Mouse (Mus musculus) megakaryocyte-erythroid progenitor cell, adult 5-6 weeks (primary cell): ENCODE results near the gene Mpp3. TPM values are rescaled to one million over a fixed set of nuclear protein-coding genes. Genes with fewer than 3 reads are reported as not detected.
A peak's percentile ranks its signal among the peaks of the same experiment; 100 is the strongest.

Experiments
- ATAC-seq: replicated peaks from 2 replicates; pipeline ENCODE4 v1.8.0; 2016; ENCODE audit warnings: mild to moderate bottlenecking, inconsistent platforms; ENCODE audit not compliant: severe bottlenecking, poor library complexity, low FRiP score, low TSS enrichment
- total RNA-seq, 2 experiments: library from RNA; stranded (forward) in 1 of 2; stranded (reverse) in 1 of 2; fragments of 200-1000, 215-1000 nt in 1 of 2; fragments of >200 nt in 1 of 2; fragmentation: Nextera tagmentation in 1 of 2; gene quantifications; 2 replicates each; pipeline ENCODE4 v1.2.3; 2014 to 2017

Gene Mpp3
- total RNA-seq, 2 experiments from 2014 or later: not detected

GRCm38 (mm10) chr11:101963473-101964291 is 64.6 kb downstream of the Mpp3 start:
- ATAC-seq: no peak

GRCm38 (mm10) chr11:101963043-101963442 is 65.2 kb downstream of the Mpp3 start:
- ATAC-seq: no peak

GRCm38 (mm10) chr11:101957476-101957875 is 70.8 kb downstream of the Mpp3 start:
- no peak for ATAC-seq

GRCm38 (mm10) chr11:101953441-101953840 is 74.8 kb downstream of the Mpp3 start:
- no peak for ATAC-seq

GRCm38 (mm10) chr11:101952541-101953341 is 75.5 kb downstream of the Mpp3 start:
- peak; percentile 45; the same call in 1 of the 2 replicates for ATAC-seq

GRCm38 (mm10) chr11:101950021-101950420 is 78.2 kb downstream of the Mpp3 start:
- ATAC-seq: no peak

Other genes starting within 250 kb of the Mpp3 start
- gene Etv4, start 243.1 kb downstream of the Mpp3 start, total RNA-seq (2014; fragmentation: Nextera tagmentation): not detected in 2 replicates
- gene Etv4, start 243.1 kb downstream of the Mpp3 start, total RNA-seq (2017): not detected in 2 replicates
- gene Meox1, start 134.1 kb downstream of the Mpp3 start, total RNA-seq (2014; fragmentation: Nextera tagmentation): not detected in 2 replicates
- not detected in 2 replicates for gene Meox1, start 134.1 kb downstream of the Mpp3 start, total RNA-seq (2017)
- not detected in 2 replicates for gene Sost, start 61.4 kb downstream of the Mpp3 start, total RNA-seq (2014; fragmentation: Nextera tagmentation)
- gene Sost, start 61.4 kb downstream of the Mpp3 start, total RNA-seq (2017): not detected in 2 replicates
- not detected in 2 replicates for gene Cfap97d1, start 44.2 kb downstream of the Mpp3 start, total RNA-seq (2014; fragmentation: Nextera tagmentation)
- not detected in 2 replicates for gene Cfap97d1, start 44.2 kb downstream of the Mpp3 start, total RNA-seq (2017)
- 0.28 and 0.96 TPM in 2 replicates for gene Dusp3, start 41.4 kb downstream of the Mpp3 start, total RNA-seq (2014; fragmentation: Nextera tagmentation)
- gene Dusp3, start 41.4 kb downstream of the Mpp3 start, total RNA-seq (2017): 0.70 and 1.3 TPM in 2 replicates
- not detected in 2 replicates for gene Cd300lg, start 13.0 kb upstream of the Mpp3 start, total RNA-seq (2014; fragmentation: Nextera tagmentation)
- 1.8 TPM in 1 of 2 replicates, not detected in the other for gene Cd300lg, start 13.0 kb upstream of the Mpp3 start, total RNA-seq (2017)
- 3.2 and 3.7 TPM in 2 replicates for gene Mpp2, start 60.1 kb upstream of the Mpp3 start, total RNA-seq (2014; fragmentation: Nextera tagmentation)
- 3.1 and 4.2 TPM in 2 replicates for gene Mpp2, start 60.1 kb upstream of the Mpp3 start, total RNA-seq (2017)
- not detected in 2 replicates for gene Ppy, start 72.9 kb upstream of the Mpp3 start, total RNA-seq (2014; fragmentation: Nextera tagmentation)
- not detected in 2 replicates for gene Ppy, start 72.9 kb upstream of the Mpp3 start, total RNA-seq (2017)
- not detected in 2 replicates for gene Pyy, start 79.4 kb upstream of the Mpp3 start, total RNA-seq (2014; fragmentation: Nextera tagmentation)
- gene Pyy, start 79.4 kb upstream of the Mpp3 start, total RNA-seq (2017): not detected in 2 replicates
- gene Nags, start 117.1 kb upstream of the Mpp3 start, total RNA-seq (2014; fragmentation: Nextera tagmentation): 7.4 and 9.5 TPM in 2 replicates
- 1.6 and 2.1 TPM in 2 replicates for gene Nags, start 117.1 kb upstream of the Mpp3 start, total RNA-seq (2017)
- gene Tmem101, start 127.9 kb upstream of the Mpp3 start, total RNA-seq (2014; fragmentation: Nextera tagmentation): 4.7 and 9.3 TPM in 2 replicates
- 11.8 and 15.7 TPM in 2 replicates for gene Tmem101, start 127.9 kb upstream of the Mpp3 start, total RNA-seq (2017)
- 110 TPM in 2 replicates for gene Lsm12, start 156.8 kb upstream of the Mpp3 start, total RNA-seq (2014; fragmentation: Nextera tagmentation)
- 71.3 and 94.9 TPM in 2 replicates for gene Lsm12, start 156.8 kb upstream of the Mpp3 start, total RNA-seq (2017)
- 71.5 and 93.3 TPM in 2 replicates for gene G6pc3, start 161.2 kb upstream of the Mpp3 start, total RNA-seq (2014; fragmentation: Nextera tagmentation)
- gene G6pc3, start 161.2 kb upstream of the Mpp3 start, total RNA-seq (2017): 39.9 and 59.4 TPM in 2 replicates
- gene Hdac5, start 201.7 kb upstream of the Mpp3 start, total RNA-seq (2014; fragmentation: Nextera tagmentation): 10.7 and 16.6 TPM in 2 replicates
- gene Hdac5, start 201.7 kb upstream of the Mpp3 start, total RNA-seq (2017): 6.1 and 11.4 TPM in 2 replicates
- 36.4 and 48.1 TPM in 2 replicates for gene BC030867, start 220.4 kb upstream of the Mpp3 start, total RNA-seq (2014; fragmentation: Nextera tagmentation)
- gene BC030867, start 220.4 kb upstream of the Mpp3 start, total RNA-seq (2017): 7.5 and 12.3 TPM in 2 replicates
- gene Asb16, start 240.3 kb upstream of the Mpp3 start, total RNA-seq (2014; fragmentation: Nextera tagmentation): 2.2 and 2.5 TPM in 2 replicates
- 0.84 and 1.3 TPM in 2 replicates for gene Asb16, start 240.3 kb upstream of the Mpp3 start, total RNA-seq (2017)